In the genomic region with DNA sequence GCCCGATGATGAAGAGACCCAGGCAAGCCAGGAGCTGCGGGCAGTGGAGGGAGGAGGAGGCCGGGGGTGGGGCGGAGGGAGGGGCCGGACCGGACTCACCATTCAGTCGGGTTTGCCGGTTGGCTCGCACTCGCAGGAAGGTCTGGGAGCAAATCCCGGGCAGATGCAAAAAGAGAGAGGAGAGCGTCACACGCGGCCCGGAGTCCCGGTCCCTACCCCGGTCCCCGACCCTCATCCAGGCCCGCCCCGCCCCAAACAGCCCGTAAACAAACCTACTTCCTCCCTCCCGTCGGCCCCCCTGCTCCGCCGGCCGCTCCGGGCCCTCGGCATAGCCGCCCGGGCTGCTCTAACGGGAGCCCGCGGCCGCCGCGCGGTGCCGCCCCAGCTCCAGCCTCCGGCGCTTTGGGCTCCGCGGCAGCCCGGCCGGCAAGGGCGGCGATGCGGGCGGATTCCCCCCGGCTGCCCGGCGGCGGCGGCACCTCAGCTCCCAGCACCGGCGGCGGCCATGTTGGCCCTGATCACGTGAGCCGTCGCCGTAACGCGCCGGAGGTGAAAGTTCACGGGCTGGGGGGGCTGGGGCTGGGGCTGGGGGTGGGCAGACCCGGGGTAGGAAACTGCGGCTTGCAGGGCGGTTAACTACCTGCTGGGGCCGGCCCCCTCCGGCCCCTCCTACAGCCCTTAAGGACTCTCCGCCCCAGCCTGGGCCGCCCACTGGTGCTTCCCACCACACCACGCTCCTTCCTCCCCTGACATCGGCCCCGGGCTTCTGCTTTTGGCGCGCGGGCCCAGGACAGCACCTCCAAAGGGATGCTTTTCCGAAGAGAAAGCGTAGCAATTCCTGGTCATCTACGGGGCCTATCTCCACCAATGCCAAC, we compare ENCODE assay signal across 8 mouse cellular contexts. TPM values are rescaled to one million over a fixed set of nuclear protein-coding genes. Genes with fewer than 3 reads are reported as not detected.
DNase-seq lines count a peak whose midpoint lies in the region; ATAC-seq and TF ChIP-seq lines count a peak whose summit lies in the region.

No protein-coding gene starts in this region.

- peaks cover 33% of the 10 kb centered on the region for H3K36me3 ChIP-seq in forebrain, embryonic 14.5 days (ENCODE audit: control insufficient read depth, insufficient read depth, low read length)

- WGBS in forebrain, embryonic 14.5 days, result under 1% methylated on average over 55 of the region's 80 CpGs

- no peaks in the 10 kb centered on the region for H3K9me3 ChIP-seq in forebrain, embryonic 14.5 days (replicated peaks; ENCODE audit: control insufficient read depth, low read length)

- intact Hi-C loops in heart, postnatal 25 days (cut with DNase I), result no loop called here

- TF ChIP-seq CTCF in layer of hippocampus, adult 2 months (conservative IDR thresholded peaks at IDR 0.05), result no peak

- peaks cover 18% of the 10 kb centered on the region for H3K4me1 ChIP-seq in forebrain, embryonic 14.5 days (ENCODE audit: control insufficient read depth, insufficient read depth, low read length)

- H3K27ac ChIP-seq in forebrain, embryonic 14.5 days (ENCODE audit: low read depth, low read length), result peak overlapping the region; percentile 95
- peak overlapping the region; percentile 93 for H3K27ac ChIP-seq in layer of hippocampus, adult 2 months

- peak overlapping the region; percentile 76 for H3K4me2 ChIP-seq in forebrain, embryonic 14.5 days (ENCODE audit: low read length)

- peak; percentile 88 for ATAC-seq in forebrain, embryonic 14.5 days

- H3K27me3 ChIP-seq in forebrain, embryonic 14.5 days (replicated peaks; ENCODE audit: control insufficient read depth, insufficient read depth, low read length), result no peaks in the 10 kb centered on the region

- peak overlapping the region; percentile 84 for H3K9ac ChIP-seq in forebrain, embryonic 14.5 days (ENCODE audit: low read length)

- DNase-seq in MEL-GATA-1-ER (ENCODE audit: extremely low read depth, low read depth), result peak; percentile 76
- DNase-seq in cerebellum, adult 11-12 months, result peak; percentile 71
- DNase-seq in forebrain, embryonic 14.5 days (ENCODE audit: low spot score), result peak; percentile 86
- DNase-seq in heart, postnatal 25 days (ENCODE audit: low spot score), result peak; percentile 67
- peak; percentile 49 to 73 for DNase-seq in layer of hippocampus, adult 2 months (ENCODE audit: low spot score in 2 of 2)
- DNase-seq in lung, postnatal 10 days, result peak; percentile 84
- peak; percentile 50 for DNase-seq in ovary, postnatal 10 days (ENCODE audit: low spot score)
- DNase-seq in thymus, postnatal 10 days (ENCODE audit: low spot score in 2 of 2), result peak; percentile 67 to 74

- peak overlapping the region; percentile 76 for H3K4me3 ChIP-seq in forebrain, embryonic 14.5 days (ENCODE audit: low read depth, low read length)
- H3K4me3 ChIP-seq in layer of hippocampus, adult 2 months, result peak overlapping the region; percentile 71

RNA-seq across cellular contexts. Expression of gene Armh1, which starts 37.2 kb away (rescaled TPM):
- polyA plus RNA-seq in forebrain, embryonic 14.5 days (2014; fragmentation: Nextera tagmentation; extraction: Ambion mirVana), result 0.62 and 0.81 TPM in 2 replicates
- total RNA-seq in heart, postnatal 25 days (2021), result not detected
- under 1 TPM; 0.47 to 0.59 TPM for total RNA-seq in layer of hippocampus, adult 2 months (2021)

RNA-seq across cellular contexts. Expression of gene Tmem53, which starts 37.4 kb away (rescaled TPM):
- polyA plus RNA-seq in forebrain, embryonic 14.5 days (2014; fragmentation: Nextera tagmentation; extraction: Ambion mirVana), result 7.2 and 8.0 TPM in 2 replicates
- total RNA-seq in heart, postnatal 25 days (2021), result 10 to 100 TPM; 23.8 to 30.3 TPM
- total RNA-seq in layer of hippocampus, adult 2 months (2021), result 1 to 10 TPM; 4.7 to 4.9 TPM

Comparison
In these comparisons a context has a peak if more than half of its experiments do, and no peak if none do; other contexts are left out.
1. Peak in every context shown above with its lines: DNase-seq, ATAC-seq, H3K4me3 ChIP-seq and H3K27ac ChIP-seq.
2. RNA of gene Tmem53, which starts 37.4 kb away (total RNA-seq): 23.8 to 30.3 TPM in heart, postnatal 25 days; 4.7 to 4.9 TPM in layer of hippocampus, adult 2 months; every median in the first group is over 4 times any median in the second.